ENCODE assay signal across 22 mouse cellular contexts in genomic region chr7:28645366-28645765, GRCm38 (mm10). TPM values are rescaled to one million over a fixed set of nuclear protein-coding genes. Genes with fewer than 3 reads are reported as not detected.
"Had no signal": no experiment of that assay in that cellular context is flagged by ENCODE, and none has a peak within 500 bp of the region (broad histone marks: within the 10 kb centered on the region; RNA-seq: fewer than 3 reads in every experiment).

No protein-coding gene starts in this region.

- H3K9ac ChIP-seq: kidney, embryonic 15.5 days; limb, embryonic 13.5 days; liver, embryonic 14.5 days; lung, embryonic 14.5 days; midbrain, embryonic 15.5 days; neural tube, embryonic 12.5 days; stomach, embryonic 15.5 days had no signal

- H3K4me3 ChIP-seq: kidney, embryonic 15.5 days; layer of hippocampus, adult 2 months; limb, embryonic 13.5 days; midbrain, embryonic 15.5 days; neural tube, embryonic 12.5 days; stomach, embryonic 15.5 days had no signal

- H3K4me1 ChIP-seq: kidney, embryonic 15.5 days; limb, embryonic 13.5 days; midbrain, embryonic 15.5 days; neural tube, embryonic 12.5 days; stomach, embryonic 15.5 days had no signal

- H3K4me2 ChIP-seq: kidney, embryonic 15.5 days; limb, embryonic 13.5 days; lung, embryonic 14.5 days; midbrain, embryonic 11.5 days; midbrain, embryonic 15.5 days; neural tube, embryonic 12.5 days; stomach, embryonic 15.5 days had no signal

- ATAC-seq: midbrain, embryonic 15.5 days had no signal

- H3K36me3 ChIP-seq: kidney, embryonic 15.5 days; limb, embryonic 13.5 days; midbrain, embryonic 15.5 days; neural tube, embryonic 12.5 days; stomach, embryonic 15.5 days had no signal

- H3K9me3 ChIP-seq: kidney, embryonic 15.5 days; limb, embryonic 13.5 days; megakaryocyte, embryonic 14.5 days; midbrain, embryonic 15.5 days; neural tube, embryonic 12.5 days; stomach, embryonic 15.5 days had no signal

- DNase-seq: kidney, adult 18-20 months; kidney, postnatal 36 days; left cerebral cortex, postnatal 4 days; lung, embryonic 14.5 days; lung, postnatal 14 days; retina, postnatal 1 day; right cerebral cortex, postnatal 4 days; spleen, adult 18-20 months; thymus, adult 2 months; thymus, postnatal 25 days had no signal

- H3K27me3 ChIP-seq: kidney, embryonic 15.5 days; limb, embryonic 13.5 days; midbrain, embryonic 15.5 days; neural tube, embryonic 12.5 days; stomach, embryonic 15.5 days had no signal

- H3K27ac ChIP-seq: kidney, embryonic 15.5 days; layer of hippocampus, adult 2 months; limb, embryonic 13.5 days; liver, embryonic 14.5 days; macrophage; midbrain, embryonic 15.5 days; neural tube, embryonic 12.5 days; stomach, embryonic 15.5 days had no signal

RNA-seq across cellular contexts. Expression of gene Acp7, which starts 14.2 kb away (rescaled TPM):
- total RNA-seq: monocyte, adult 5-6 weeks; neutrophil, adult 5-6 weeks had no signal
- polyA plus RNA-seq: kidney, embryonic 15.5 days; limb, embryonic 13.5 days; liver, embryonic 14.5 days; lung, embryonic 14.5 days; macrophage; midbrain, embryonic 11.5 days; neural tube, embryonic 12.5 days had no signal

RNA-seq across cellular contexts. Expression of gene Fbxo27, which starts 47.3 kb away (rescaled TPM):
- total RNA-seq: neutrophil, adult 5-6 weeks had no signal
- polyA plus RNA-seq: macrophage had no signal
